Mouse (Mus musculus) embryonic facial prominence, embryonic 13.5 days (tissue): ENCODE measurements around the gene Ubap2l. TPM values are rescaled to one million over a fixed set of nuclear protein-coding genes. Genes with fewer than 3 reads are reported as not detected.
A peak's percentile ranks its signal among the peaks of the same experiment; 100 is the strongest.

Source experiments
- ATAC-seq: fragments of 200-750 bp; cut with Nextera tagmentation; 2 replicates; pipeline ENCODE4 v1.8.0; 2017; ENCODE audit warnings: low read depth; ENCODE audit not compliant: insufficient number of reproducible peaks, insufficient read depth, low FRiP score, low TSS enrichment
- H3K27ac ChIP-seq: fragments of 300-500 bp; sonication (generic); 2 replicates; pipeline ENCODE4 v1.5.1; 2015; ENCODE audit warnings: moderate library complexity, mild to moderate bottlenecking, inconsistent platforms
- H3K27me3 ChIP-seq: fragments of 300-500 bp; sonication (generic); 2 replicates; pipeline ENCODE4 v1.6.1; 2015; ENCODE audit warnings: mild to moderate bottlenecking, inconsistent platforms
- H3K36me3 ChIP-seq: fragments of 300-500 bp; sonication (generic); 2 replicates; pipeline ENCODE4 v1.6.1; 2015; ENCODE audit warnings: mild to moderate bottlenecking, inconsistent platforms
- H3K4me1 ChIP-seq: fragments of 300-500 bp; sonication (generic); 2 replicates; pipeline ENCODE4 v1.6.1; 2015; ENCODE audit warnings: inconsistent platforms
- H3K4me2 ChIP-seq: fragments of 300-500 bp; sonication (generic); 2 replicates; pipeline ENCODE4 v1.6.1; 2015; ENCODE audit warnings: moderate library complexity, mild to moderate bottlenecking, inconsistent platforms
- H3K4me3 ChIP-seq: fragments of 300-500 bp; sonication (generic); 2 replicates; pipeline ENCODE4 v1.5.1; 2015; ENCODE audit warnings: mild to moderate bottlenecking, inconsistent platforms
- H3K9ac ChIP-seq: fragments of 300-500 bp; sonication (generic); 2 replicates; pipeline ENCODE4 v1.6.1; 2015; ENCODE audit warnings: mild to moderate bottlenecking, inconsistent platforms
- H3K9me3 ChIP-seq: fragments of 300-500 bp; sonication (generic); 2 replicates; pipeline ENCODE4 v1.6.1; 2016; ENCODE audit warnings: inconsistent platforms
- WGBS: fragments of 180-500 bp; shearing (Covaris S2); methylation state at CpG from one replicate; pipeline ENCODE4 v1.1.7; 2015; ENCODE audit warnings: mixed read lengths; 5-methylcytosine and 5-hydroxymethylcytosine counted together
- polyA plus RNA-seq: library from polyadenylated mRNA; unstranded; fragments of >200 nt; fragmentation: Nextera tagmentation; extraction: Ambion mirVana; gene quantifications from 2 replicates; pipeline ENCODE4 v1.2.1, GENCODE M21; 2015

Ubap2l gene
- polyA plus RNA-seq, 1 experiment from 2014 or later = 231 TPM

- Histone ChIP-seq H3K27ac (peak overlapping the region; percentile 97), H3K27me3 (no peaks in the 10 kb centered on the region), H3K4me1 (peaks cover 39% of the 10 kb centered on the region), H3K36me3 (peaks cover 5% of the 10 kb centered on the region; the same call in 1 of the 2 replicates), H3K4me2 (peak overlapping the region; percentile 94), H3K9ac (peak overlapping the region; percentile 97), H3K9me3 (no peaks in the 10 kb centered on the region), H3K4me3 (peak overlapping the region; percentile 94)
- 32% methylated on average over 22 of the region's 22 CpGs for WGBS
- no peak for ATAC-seq
These were observed 88.3 kb downstream of the Ubap2l start for GRCm38 (mm10) chr3:89963926-89964739.

GRCm38 (mm10) chr3:89963221-89963763 is 89.1 kb downstream of the Ubap2l start, which contains the start of gene Atp8b2:
Atp8b2 (minus strand) TSS chr3:89963508.
- Histone ChIP-seq H3K36me3 (peaks cover 13% of the 10 kb centered on the region), H3K27me3 (no peaks in the 10 kb centered on the region), H3K27ac (peak within 1 kb of the TSS; percentile 97), H3K4me2 (peak within 1 kb of the TSS; percentile 94), H3K9me3 (no peaks in the 10 kb centered on the region), H3K4me3 (peak within 1 kb of the TSS; percentile 94), H3K4me1 (peaks cover 39% of the 10 kb centered on the region), H3K9ac (peak within 1 kb of the TSS; percentile 97)
- under 1% methylated on average over 34 of the region's 35 CpGs for WGBS
- ATAC-seq = peak; percentile 54

GRCm38 (mm10) chr3:89962751-89963220 is 89.6 kb downstream of the Ubap2l start:
- H3K4me1 ChIP-seq = peaks cover 39% of the 10 kb centered on the region
- ATAC-seq = 0 out of 2 replicates have a peak, but pooled peaks have one; percentile 11
- peak overlapping the region; percentile 97 for H3K27ac ChIP-seq
- peak overlapping the region; percentile 94 for H3K4me2 ChIP-seq
- no peaks in the 10 kb centered on the region for H3K9me3 ChIP-seq
- H3K4me3 ChIP-seq = peak overlapping the region; percentile 94
- H3K27me3 ChIP-seq = no peaks in the 10 kb centered on the region
- WGBS = under 1% methylated on average over 30 of the region's 30 CpGs
- H3K36me3 ChIP-seq = peaks cover 18% of the 10 kb centered on the region
- H3K9ac ChIP-seq = peak overlapping the region; percentile 97

- peaks cover 24% of the 10 kb centered on the region for H3K36me3 ChIP-seq
- H3K27me3 ChIP-seq = no peaks in the 10 kb centered on the region
- 3% methylated on average over 14 of the region's 14 CpGs for WGBS
- peaks cover 39% of the 10 kb centered on the region for H3K4me1 ChIP-seq
- H3K4me2 ChIP-seq = peak overlapping the region; percentile 94
- no peaks in the 10 kb centered on the region for H3K9me3 ChIP-seq
- H3K4me3 ChIP-seq = peak overlapping the region; percentile 94
- ATAC-seq = no peak
- peak overlapping the region; percentile 97 for H3K27ac ChIP-seq
- H3K9ac ChIP-seq = peak overlapping the region; percentile 97
These were observed 90.2 kb downstream of the Ubap2l start for GRCm38 (mm10) chr3:89962059-89962750.

GRCm38 (mm10) chr3:89961436-89961835 is 91.0 kb downstream of the Ubap2l start:
- H3K9ac ChIP-seq = peak overlapping the region; percentile 97
- WGBS = 47% methylated on average over 4 of the region's 4 CpGs

GRCm38 (mm10) chr3:89960469-89960868 is 92.0 kb downstream of the Ubap2l start:
- Histone ChIP-seq H3K4me3 (peak overlapping the region; percentile 94), H3K36me3 (peaks cover 41% of the 10 kb centered on the region), H3K4me2 (peak overlapping the region; percentile 94), H3K4me1 (peaks cover 39% of the 10 kb centered on the region), H3K27me3 (no peaks in the 10 kb centered on the region), H3K9ac (peak overlapping the region; percentile 80), H3K27ac (peak overlapping the region; percentile 61; the same call in 1 of the 2 replicates), H3K9me3 (no peaks in the 10 kb centered on the region)
- peak; percentile 84 for ATAC-seq
- WGBS = under 1% methylated on average over 30 of the region's 30 CpGs

More at GRCm38 (mm10) chr3:89961436-89961835, 91.0 kb downstream of the Ubap2l start:
- H3K4me3 ChIP-seq = peak overlapping the region; percentile 94
- peak overlapping the region; percentile 97 for H3K27ac ChIP-seq
- H3K4me1 ChIP-seq = peaks cover 39% of the 10 kb centered on the region
- no peak for ATAC-seq
- H3K9me3 ChIP-seq = no peaks in the 10 kb centered on the region
- no peaks in the 10 kb centered on the region for H3K27me3 ChIP-seq
- peak overlapping the region; percentile 94 for H3K4me2 ChIP-seq
- H3K36me3 ChIP-seq = peaks cover 32% of the 10 kb centered on the region

- no peak overlapping the region for H3K27ac ChIP-seq
- H3K4me3 ChIP-seq = no peak overlapping the region
- peak overlapping the region; percentile 94 for H3K4me2 ChIP-seq
- H3K36me3 ChIP-seq = peaks cover 52% of the 10 kb centered on the region
- peaks cover 33% of the 10 kb centered on the region for H3K4me1 ChIP-seq
- H3K9me3 ChIP-seq = no peaks in the 10 kb centered on the region
- WGBS = 76% methylated on average over 4 of the region's 4 CpGs
- H3K27me3 ChIP-seq = no peaks in the 10 kb centered on the region
- no peak overlapping the region for H3K9ac ChIP-seq
- ATAC-seq = no peak
These were observed 93.0 kb downstream of the Ubap2l start for GRCm38 (mm10) chr3:89959435-89959834.

- Histone ChIP-seq H3K9me3 (no peaks in the 10 kb centered on the region), H3K27ac (no peak overlapping the region), H3K9ac (no peak overlapping the region), H3K4me1 (peaks cover 30% of the 10 kb centered on the region), H3K4me2 (no peak overlapping the region), H3K27me3 (no peaks in the 10 kb centered on the region), H3K4me3 (no peak overlapping the region), H3K36me3 (peaks cover 67% of the 10 kb centered on the region)
- no peak for ATAC-seq
- WGBS = 96% methylated on average over 9 of the region's 9 CpGs
These were observed 94.5 kb downstream of the Ubap2l start for GRCm38 (mm10) chr3:89957880-89958279.

GRCm38 (mm10) chr3:89956177-89956971 is 96.1 kb downstream of the Ubap2l start:
- Histone ChIP-seq H3K4me1 (peaks cover 19% of the 10 kb centered on the region), H3K4me3 (no peak overlapping the region), H3K9me3 (no peaks in the 10 kb centered on the region), H3K9ac (no peak overlapping the region), H3K27ac (no peak overlapping the region), H3K27me3 (no peaks in the 10 kb centered on the region), H3K4me2 (no peak overlapping the region), H3K36me3 (peaks cover 82% of the 10 kb centered on the region)
- 93% methylated on average over 7 of the region's 7 CpGs for WGBS
- ATAC-seq = no peak

- Histone ChIP-seq H3K9ac (no peak overlapping the region), H3K27ac (no peak overlapping the region), H3K27me3 (no peaks in the 10 kb centered on the region), H3K4me3 (no peak overlapping the region), H3K36me3 (peaks cover 100% of the 10 kb centered on the region), H3K4me2 (no peak overlapping the region), H3K9me3 (no peaks in the 10 kb centered on the region), H3K4me1 (no peaks in the 10 kb centered on the region)
- ATAC-seq = no peak
- 2% methylated on average over 4 of the region's 4 CpGs for WGBS
These were observed 99.0 kb downstream of the Ubap2l start for GRCm38 (mm10) chr3:89953420-89953819.
